Mouse (Mus musculus) monocyte, adult 2 months (primary cell): Measurements from ENCODE around the gene Ndufaf8.

Experiments used
- DNase-seq, 2 experiments: peaks; one replicate each; pipeline ENCODE4 v3.0.0; 2022; ENCODE audit warnings: low spot score in 2 of 2, low read depth in 1 of 2

The Ndufaf8 gene

GRCm38 (mm10) chr11:120134148-120134547 lies 35.4 kb downstream of the Ndufaf8 start:
- no peak for DNase-seq

- DNase-seq: no peak
Observed at GRCm38 (mm10) chr11:120134847-120135530, 36.3 kb downstream of the Ndufaf8 start.

- DNase-seq: no peak
Observed at GRCm38 (mm10) chr11:120136195-120136594, 37.5 kb downstream of the Ndufaf8 start.

DNA sequence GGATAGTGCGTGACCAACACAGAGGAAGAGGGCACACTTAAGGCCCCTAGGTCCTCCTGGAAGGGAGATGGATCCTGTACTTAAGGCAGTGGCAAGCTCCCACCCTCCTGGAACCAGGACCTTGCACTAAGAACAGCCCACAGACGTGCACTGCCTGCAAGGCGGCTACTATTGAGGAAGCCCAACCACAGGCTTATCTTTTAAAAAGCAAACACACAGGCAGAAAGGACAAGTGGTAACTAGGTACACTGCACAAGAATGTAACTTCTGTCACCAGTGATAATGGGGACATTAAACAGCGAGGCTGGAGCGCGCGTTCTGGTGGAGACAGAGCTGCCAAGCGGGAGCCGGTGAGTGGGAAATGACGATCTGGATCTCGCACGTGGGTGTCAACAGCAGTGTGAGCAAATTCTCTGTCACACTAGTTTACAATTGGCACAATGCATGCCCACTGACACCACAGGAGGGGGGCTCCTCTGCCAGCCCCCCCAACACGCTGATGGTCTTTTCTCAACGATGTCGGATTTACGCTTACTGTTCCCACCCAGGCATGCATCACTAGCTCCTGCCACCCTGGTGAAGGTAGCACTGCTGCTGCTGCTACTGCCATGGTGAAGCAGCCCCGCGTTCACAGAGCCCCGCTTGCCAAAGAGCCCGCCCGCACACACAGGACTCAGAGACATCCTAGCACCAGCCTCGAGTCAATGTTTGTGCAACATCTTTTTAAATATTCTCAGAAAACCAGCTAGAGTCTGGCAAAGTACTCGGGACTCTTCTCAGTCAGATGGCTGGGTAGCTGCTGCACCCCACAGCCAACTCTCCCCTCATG lies 38.3 kb downstream of the Ndufaf8 start:
- no peak for DNase-seq

DNA sequence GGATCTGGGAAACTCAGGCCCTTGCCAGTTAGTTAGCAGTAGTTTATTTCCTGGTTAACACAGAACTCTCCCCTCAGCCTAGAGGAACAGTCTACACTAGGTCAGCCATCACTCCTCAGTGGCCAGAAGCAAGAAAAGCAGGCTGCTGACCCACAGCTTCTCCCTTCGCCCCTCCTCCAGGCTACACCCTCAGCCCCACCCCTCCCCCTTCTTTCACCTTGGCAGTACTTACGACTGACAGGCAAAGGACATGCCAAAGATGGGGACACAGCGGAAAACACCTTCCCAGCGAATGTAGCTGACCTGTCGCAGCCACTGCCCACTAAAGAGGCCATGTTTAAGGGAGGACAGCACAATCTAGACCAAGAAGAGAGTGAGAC lies 38.9 kb downstream of the Ndufaf8 start:
- DNase-seq: no peak

DNA sequence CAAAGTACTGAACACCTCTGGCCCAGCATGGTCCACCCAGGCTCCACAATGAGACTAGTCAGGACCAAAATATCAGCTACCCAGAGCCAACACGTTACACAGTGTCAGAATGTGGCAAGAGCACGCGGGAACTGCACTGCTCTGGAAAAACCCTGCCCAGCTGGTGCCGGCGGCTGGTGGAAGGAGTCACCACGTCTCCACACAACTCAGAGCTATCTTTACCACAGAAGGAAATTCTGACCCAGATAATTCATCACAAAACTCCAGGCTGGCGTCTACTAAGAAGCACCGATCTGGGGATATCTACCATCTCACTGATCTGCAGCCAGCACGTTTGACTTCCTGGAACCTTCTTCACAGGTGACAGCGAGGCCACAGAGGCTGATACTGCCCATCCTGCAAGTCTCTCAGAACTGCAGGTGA lies 40.6 kb downstream of the Ndufaf8 start:
- DNase-seq: no peak

DNA sequence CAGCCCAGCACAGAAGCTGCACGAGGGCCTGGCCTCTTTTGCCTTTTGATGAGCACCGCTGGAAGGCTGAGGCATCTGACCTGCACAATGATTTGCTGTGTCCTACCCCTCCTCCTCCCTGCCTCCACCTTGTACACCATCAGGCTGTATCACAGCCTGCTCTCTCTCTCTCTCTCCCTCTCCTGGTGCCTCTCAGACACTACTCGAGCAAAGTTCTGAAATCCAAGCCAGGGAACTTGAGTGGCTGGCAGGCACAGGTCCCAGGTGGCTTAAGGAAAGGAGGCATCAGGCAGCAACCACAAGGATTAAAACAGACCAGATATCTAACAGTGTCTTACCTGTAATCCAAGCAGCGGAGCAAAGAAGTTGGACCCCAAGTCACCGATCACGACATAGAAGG lies 41.5 kb downstream of the Ndufaf8 start:
- no peak for DNase-seq

DNA sequence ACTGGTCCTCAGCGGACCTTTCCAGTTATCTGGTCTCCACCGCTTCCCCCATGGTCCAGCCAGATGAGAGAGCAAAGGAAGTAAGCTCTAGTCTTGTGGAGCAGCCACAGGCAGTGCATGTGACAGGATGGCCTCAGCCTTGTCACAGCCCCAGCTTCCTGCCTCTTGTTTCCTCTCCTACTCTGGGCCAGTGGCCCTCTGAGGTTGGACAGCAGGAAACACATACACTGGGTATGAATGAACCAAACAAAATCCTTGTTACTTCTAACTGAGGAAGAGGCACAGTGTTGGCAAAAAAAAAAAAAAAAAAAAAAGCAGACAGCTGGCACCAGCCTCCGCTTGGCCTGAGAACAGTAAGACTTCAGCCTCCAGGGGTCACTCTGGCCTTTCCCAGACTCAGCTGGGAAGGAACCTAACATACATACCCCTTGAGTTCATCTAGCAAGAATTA lies 43.9 kb downstream of the Ndufaf8 start:
- peak; percentile 22 to 28 for DNase-seq

DNA sequence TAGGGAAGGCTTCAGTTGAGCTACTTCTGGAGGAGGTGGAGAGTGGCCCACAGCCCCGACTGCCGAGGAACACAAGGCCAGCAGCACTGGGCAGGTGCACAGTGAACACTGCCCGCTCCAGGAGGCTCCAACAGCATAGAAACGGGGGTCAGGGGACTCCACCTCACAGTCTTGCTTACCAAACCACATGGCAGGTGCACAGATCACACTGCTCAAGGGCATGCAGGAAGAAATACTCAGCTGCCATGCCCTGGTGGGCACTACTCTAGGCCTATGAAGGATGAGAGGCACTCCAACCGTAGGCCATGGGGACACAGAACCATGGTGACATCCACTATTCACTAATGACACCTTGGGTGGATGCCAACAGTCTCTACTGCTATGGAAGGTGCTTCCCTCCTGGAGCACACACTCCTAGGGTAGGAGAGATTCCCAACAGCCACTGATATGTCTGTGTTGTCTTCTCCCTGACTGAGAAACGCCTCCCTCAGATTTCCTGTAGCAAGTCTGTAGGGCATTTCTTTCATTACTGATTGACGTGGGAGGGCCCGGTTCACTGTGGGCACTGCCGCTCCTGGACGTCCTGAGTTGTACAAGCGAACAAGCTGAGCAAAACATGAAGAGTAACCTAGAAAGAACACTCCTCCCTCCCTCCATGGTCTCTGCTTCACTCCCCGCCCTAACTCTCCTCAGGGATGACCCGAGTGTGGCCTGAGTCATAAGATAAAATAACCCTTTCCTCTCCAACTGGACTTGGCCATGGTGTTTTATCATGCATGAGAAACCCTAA lies 45.2 kb downstream of the Ndufaf8 start:
- DNase-seq: no peak

- DNase-seq: no peak
Observed at GRCm38 (mm10) chr11:120148201-120148855, 49.6 kb downstream of the Ndufaf8 start.

GRCm38 (mm10) chr11:120149510-120150200 lies 50.9 kb downstream of the Ndufaf8 start:
- DNase-seq: no peak
